Mouse (Mus musculus) heart, adult 2 months (tissue): ENCODE results near the gene 1110002E22Rik.

ENCODE experiments used
- CTCF ChIP-seq: fragments of 200-600 bp; IDR thresholded peaks from 2 replicates; pipeline ENCODE4 v1.8.1; 2022; ENCODE audit warnings: antibody characterized with exemption, mild to moderate bottlenecking, moderate library complexity
- EP300 ChIP-seq: fragments of 200-500 bp; IDR thresholded peaks from 2 replicates; pipeline ENCODE4 v1.6.1; 2011; ENCODE audit warnings: low read depth, low read length, control low read depth; ENCODE audit not compliant: insufficient read depth
- POLR2A ChIP-seq: fragments of 200-500 bp; IDR thresholded peaks from 2 replicates; pipeline ENCODE4 v1.6.1; 2011; ENCODE audit warnings: mild to moderate bottlenecking, low read depth, low read length, control low read depth; ENCODE audit not compliant: insufficient read depth

DNA sequence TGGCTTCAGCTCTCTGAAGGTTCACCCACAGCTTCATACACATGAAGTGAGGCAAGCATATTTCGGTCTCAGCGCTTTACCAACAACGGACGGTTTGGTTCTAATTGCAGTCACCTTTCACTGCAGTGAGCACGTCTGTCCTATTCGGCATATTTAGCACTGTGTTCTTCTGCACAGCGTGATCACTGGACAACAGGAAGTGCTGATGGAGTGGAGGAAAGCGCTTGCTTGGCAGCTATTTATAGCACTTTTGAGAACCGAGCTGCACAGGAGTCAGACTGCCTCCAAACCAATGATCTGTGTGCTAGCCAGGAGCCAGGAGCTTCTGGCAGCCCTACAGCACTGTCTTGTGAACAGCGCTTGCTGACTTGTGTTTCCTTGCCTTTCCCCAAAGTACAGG lies 38.6 kb upstream of the 1110002E22Rik start:
- TF ChIP-seq POLR2A, result peak; percentile 65
- no peak for TF ChIP-seq CTCF
- peak; percentile 89 for TF ChIP-seq EP300
